Mouse (Mus musculus) Patski (cell line): Measurements from ENCODE around the gene Cdc34. TPM values are rescaled to one million over a fixed set of nuclear protein-coding genes. Genes with fewer than 3 reads are reported as not detected.
A peak's percentile ranks its signal among the peaks of the same experiment; 100 is the strongest.

Source experiments
- ATAC-seq: fragments of 100-300 bp; one replicate; pipeline ENCODE4 v1.8.0; 2021
- CTCF ChIA-PET: fragments of 350-600 bp; sonication (Branson Sonifier 250); formaldehyde crosslinking; loops from one replicate; lab custom pipeline; 2022; ENCODE audit warnings: inconsistent platforms; lab: Charles Lee
- POLR2A ChIA-PET: fragments of 350-600 bp; sonication (Branson Sonifier 250); formaldehyde crosslinking; loops from one replicate; lab custom pipeline; 2022; ENCODE audit warnings: antibody characterized with exemption, inconsistent platforms; lab: Charles Lee
- DNase-seq: peaks from one replicate; pipeline ENCODE4 v3.0.0-alpha.2; 2011; ENCODE audit warnings: low read depth, low spot score
- H3K27me3 ChIP-seq: fragments of 371-371 bp; one replicate; pipeline ENCODE4 v1.5.1; 2021
- CTCF ChIP-seq: fragments of 100-300 bp; IDR thresholded peaks from one replicate; pipeline ENCODE4 v1.5.1; 2021
- in situ Hi-C: fragments of 300-500 bp; cut with MboI; formaldehyde crosslinking; loops from 3 replicates; pipeline ENCODE4 v1.11.1; 2018; ENCODE audit warnings: low pct_unique_long_range_greater_than_20kb, mixed read lengths
- polyA plus RNA-seq: library from polyadenylated mRNA; unstranded; gene quantifications from one replicate; pipeline ENCODE4 v1.2.3, GENCODE M21; 2021

Cdc34 gene
- polyA plus RNA-seq, 1 experiment from 2014 or later: 72.2 TPM

- ATAC-seq (no peak), DNase-seq (no peak)
- CTCF ChIA-PET: interaction anchor here (0.7 to 1.0 kb wide), 2 partner anchors 11 to 21 kb away, joined by 3 read pairs; no protein-coding TSS in a partner anchor
- TF ChIP-seq CTCF: no peak
- in situ Hi-C loops: no loop called here
- POLR2A ChIA-PET: no interaction called here
- no peaks in the 10 kb centered on the region for H3K27me3 ChIP-seq
Measured at GRCm38 (mm10) chr10:79712499-79713126, 30.6 kb downstream of the Cdc34 start.

GRCm38 (mm10) chr10:79713163-79713562 is 31.2 kb downstream of the Cdc34 start:
- in situ Hi-C loops: no loop called here
- DNase-seq: no peak
- ChIA-PET POLR2A (no interaction called here), CTCF (no interaction called here)
- ATAC-seq: no peak
- no peaks in the 10 kb centered on the region for H3K27me3 ChIP-seq
- no peak for TF ChIP-seq CTCF

- TF ChIP-seq CTCF: no peak
- in situ Hi-C loops: no loop called here
- ChIA-PET CTCF (no interaction called here), POLR2A (interaction anchor here (1.3 to 2.2 kb wide), 4 partner anchors 9 to 50 kb away, joined by 3 to 9 read pairs (median 4); partner anchors contain the start of gene Bsg)
- no peak for ATAC-seq
- DNase-seq: no peak
- no peaks in the 10 kb centered on the region for H3K27me3 ChIP-seq
Measured at GRCm38 (mm10) chr10:79714996-79715395, 33.0 kb downstream of the Cdc34 start.

GRCm38 (mm10) chr10:79716254-79716987 is 34.4 kb downstream of the Cdc34 start, which contains the start of gene Hcn2:
Gene Hcn2, plus strand, starts transcription at chr10:79716634.
- POLR2A ChIA-PET: no interaction called here

GRCm38 (mm10) chr10:79716988-79717355 is 35.0 kb downstream of the Cdc34 start:
- ATAC-seq (peak; percentile 22), DNase-seq (no peak)
- ChIA-PET CTCF (no interaction called here), POLR2A (no interaction called here)
- no peak for TF ChIP-seq CTCF
- in situ Hi-C loops: no loop called here
- no peaks in the 10 kb centered on the region for H3K27me3 ChIP-seq

More at GRCm38 (mm10) chr10:79716254-79716987, 34.4 kb downstream of the Cdc34 start, which contains the start of gene Hcn2:
- H3K27me3 ChIP-seq: no peaks in the 10 kb centered on the region
- TF ChIP-seq CTCF: no peak
- DNase-seq (no peak), ATAC-seq (peak; percentile 35)
- CTCF ChIA-PET: no interaction called here
- in situ Hi-C loops: no loop called here

- in situ Hi-C loops: no loop called here
- POLR2A ChIA-PET: interaction anchor here (0.7 kb wide), 1 partner anchor 14 kb away, joined by 3 read pairs; the partner anchor contains the start of gene Bsg
- H3K27me3 ChIP-seq: no peaks in the 10 kb centered on the region
- ATAC-seq (no peak), DNase-seq (no peak)
- CTCF ChIA-PET: interaction anchor here (1.5 kb wide), 1 partner anchor 8 kb away, joined by 3 read pairs; no protein-coding TSS in a partner anchor
- no peak for TF ChIP-seq CTCF
Measured at GRCm38 (mm10) chr10:79717640-79718357, 35.8 kb downstream of the Cdc34 start.

GRCm38 (mm10) chr10:79721089-79721488 is 39.1 kb downstream of the Cdc34 start:
- in situ Hi-C loops: no loop called here
- DNase-seq (no peak), ATAC-seq (no peak)
- ChIA-PET CTCF (no interaction called here), POLR2A (no interaction called here)
- no peaks in the 10 kb centered on the region for H3K27me3 ChIP-seq
- no peak for TF ChIP-seq CTCF

GRCm38 (mm10) chr10:79723047-79723446 is 41.1 kb downstream of the Cdc34 start:
- in situ Hi-C loops: no loop called here
- ChIA-PET POLR2A (no interaction called here), CTCF (interaction anchor here (0.8 to 1.4 kb wide), 2 partner anchors 11 to 13 kb away, joined by 3 read pairs; no protein-coding TSS in a partner anchor)
- no peak for TF ChIP-seq CTCF
- DNase-seq (no peak), ATAC-seq (no peak)
- H3K27me3 ChIP-seq: no peaks in the 10 kb centered on the region

- CTCF ChIA-PET: interaction anchor here (0.8 to 1.4 kb wide), 2 partner anchors 12 kb away, joined by 3 read pairs; no protein-coding TSS in a partner anchor
- no peak for DNase-seq
- TF ChIP-seq CTCF: no peak
- no peak for ATAC-seq
- POLR2A ChIA-PET: no interaction called here
- no peaks in the 10 kb centered on the region for H3K27me3 ChIP-seq
- in situ Hi-C loops: no loop called here
Measured at GRCm38 (mm10) chr10:79723692-79724091, 41.7 kb downstream of the Cdc34 start.

- no peak for DNase-seq
Measured at GRCm38 (mm10) chr10:79726090-79726489, 44.1 kb downstream of the Cdc34 start.

More at GRCm38 (mm10) chr10:79726090-79726489, 44.1 kb downstream of the Cdc34 start:
- peak; percentile 17 for ATAC-seq
- in situ Hi-C loops: no loop called here
- no peak for TF ChIP-seq CTCF
- CTCF ChIA-PET: interaction anchor here (0.9 kb wide), 1 partner anchor 10 kb away, joined by 3 read pairs; no protein-coding TSS in a partner anchor
- H3K27me3 ChIP-seq: no peaks in the 10 kb centered on the region
- POLR2A ChIA-PET: interaction anchor here (1.5 kb wide), 1 partner anchor 14 kb away, joined by 3 read pairs; no protein-coding TSS in a partner anchor
